Mouse (Mus musculus): ENCODE data around the gene H2-M2. TPM values are rescaled to one million over a fixed set of nuclear protein-coding genes. Genes with fewer than 3 reads are reported as not detected.

The H2-M2 gene
- polyA plus RNA-seq (2017; shearing (Covaris generic)) = not detected

GRCm38 (mm10) chr17:37483452-37483851 is at the start of gene H2-M2:
H2-M2 (minus strand) TSS chr17:37483552.

GRCm38 (mm10) chr17:37507730-37508129 is 24.4 kb upstream of the H2-M2 start, which contains the start of gene Olfr111:
Olfr111 (plus strand) TSS chr17:37508030.

GRCm38 (mm10) chr17:37491930-37492518 is 8.7 kb upstream of the H2-M2 start, which contains the start of gene Olfr110:
Olfr110 (plus strand) TSS chr17:37492468.

GRCm38 (mm10) chr17:37458616-37459015 is 24.7 kb downstream of the H2-M2 start, which contains the start of gene Olfr109:
Olfr109 (plus strand) TSS chr17:37458916.

GRCm38 (mm10) chr17:37445180-37445579 is 38.2 kb downstream of the H2-M2 start, which contains the start of gene Olfr108:
Olfr108 (plus strand) TSS chr17:37445480.

Other genes with a start within 250 kb of the H2-M2 start
- gene Olfr97, start 246.2 kb downstream of the H2-M2 start, polyA plus RNA-seq (2017; shearing (Covaris generic)) = not detected
- gene Olfr98, start 219.8 kb downstream of the H2-M2 start, polyA plus RNA-seq (2017; shearing (Covaris generic)) = not detected
- gene H2-M3, start 213.3 kb downstream of the H2-M2 start, polyA plus RNA-seq (2017; shearing (Covaris generic)) = 97.7 TPM
- gene Olfr99, start 200.1 kb downstream of the H2-M2 start, polyA plus RNA-seq (2017; shearing (Covaris generic)) = 2.3 TPM
- not detected for gene Olfr101, start 179.2 kb downstream of the H2-M2 start, polyA plus RNA-seq (2017; shearing (Covaris generic))
- 0.40 TPM for gene Olfr102, start 166.5 kb downstream of the H2-M2 start, polyA plus RNA-seq (2017; shearing (Covaris generic))
- gene Olfr103, start 143.9 kb downstream of the H2-M2 start, polyA plus RNA-seq (2017; shearing (Covaris generic)) = not detected
- gene Olfr104-ps, start 124.0 kb downstream of the H2-M2 start, polyA plus RNA-seq (2017; shearing (Covaris generic)) = not detected
- not detected for gene Olfr105-ps, start 104.5 kb downstream of the H2-M2 start, polyA plus RNA-seq (2017; shearing (Covaris generic))
- not detected for gene Olfr106-ps, start 93.2 kb downstream of the H2-M2 start, polyA plus RNA-seq (2017; shearing (Covaris generic))
- gene Olfr107, start 84.3 kb downstream of the H2-M2 start, polyA plus RNA-seq (2017; shearing (Covaris generic)) = not detected
- not detected for gene Olfr108, start 38.1 kb downstream of the H2-M2 start, polyA plus RNA-seq (2017; shearing (Covaris generic))
- not detected for gene Olfr109, start 24.6 kb downstream of the H2-M2 start, polyA plus RNA-seq (2017; shearing (Covaris generic))
- gene Olfr110, start 8.9 kb upstream of the H2-M2 start, polyA plus RNA-seq (2017; shearing (Covaris generic)) = not detected
- gene Olfr111, start 24.5 kb upstream of the H2-M2 start, polyA plus RNA-seq (2017; shearing (Covaris generic)) = not detected
- not detected for gene Olfr112, start 85.9 kb upstream of the H2-M2 start, polyA plus RNA-seq (2017; shearing (Covaris generic))
- not detected for gene Olfr113, start 94.1 kb upstream of the H2-M2 start, polyA plus RNA-seq (2017; shearing (Covaris generic))
- not detected for gene Olfr114, start 109.2 kb upstream of the H2-M2 start, polyA plus RNA-seq (2017; shearing (Covaris generic))
- gene Olfr115, start 143.6 kb upstream of the H2-M2 start, polyA plus RNA-seq (2017; shearing (Covaris generic)) = not detected
- gene Olfr116, start 143.6 kb upstream of the H2-M2 start, polyA plus RNA-seq (2017; shearing (Covaris generic)) = not detected
- 0.23 TPM for gene Olfr117, start 180.2 kb upstream of the H2-M2 start, polyA plus RNA-seq (2017; shearing (Covaris generic))
- 0.21 TPM for gene Olfr118, start 183.4 kb upstream of the H2-M2 start, polyA plus RNA-seq (2017; shearing (Covaris generic))
- not detected for gene Olfr119, start 213.0 kb upstream of the H2-M2 start, polyA plus RNA-seq (2017; shearing (Covaris generic))
- gene Olfr120, start 238.3 kb upstream of the H2-M2 start, polyA plus RNA-seq (2017; shearing (Covaris generic)) = not detected

Data from effector memory CD4-positive, alpha-beta T cell, adult 7 months (primary cell).